Mouse (Mus musculus) gastrocnemius, adult 8-10 months (tissue): Measurements from ENCODE around the gene Olfr1309. TPM values are rescaled to one million over a fixed set of nuclear protein-coding genes. Genes with fewer than 3 reads are reported as not detected.
"Not testable (repeated sequence)": the region's sequence is repeated elsewhere in the genome, so short reads cannot be mapped to it uniquely, and the experiment has no call there.

Experiments used
- DNase-seq, 2 experiments: peaks; one replicate each; pipeline ENCODE4 v3.0.0; 2022; ENCODE audit warnings: low spot score in 2 of 2
- total RNA-seq, 4 experiments: library from RNA; stranded (reverse); gene quantifications; 2 replicates each; pipeline ENCODE4 v1.2.4; 2022

Gene Olfr1309
- total RNA-seq = not detected

GRCm38 (mm10) chr2:111990181-111990580 lies at the start of gene Olfr1309:
TSS of gene Olfr1309 (minus strand) at chr2:111990281.
- DNase-seq = no peak

GRCm38 (mm10) chr2:112026971-112027370 lies 36.9 kb upstream of the Olfr1309 start:
- DNase-seq = not testable (repeated sequence)

DNA sequence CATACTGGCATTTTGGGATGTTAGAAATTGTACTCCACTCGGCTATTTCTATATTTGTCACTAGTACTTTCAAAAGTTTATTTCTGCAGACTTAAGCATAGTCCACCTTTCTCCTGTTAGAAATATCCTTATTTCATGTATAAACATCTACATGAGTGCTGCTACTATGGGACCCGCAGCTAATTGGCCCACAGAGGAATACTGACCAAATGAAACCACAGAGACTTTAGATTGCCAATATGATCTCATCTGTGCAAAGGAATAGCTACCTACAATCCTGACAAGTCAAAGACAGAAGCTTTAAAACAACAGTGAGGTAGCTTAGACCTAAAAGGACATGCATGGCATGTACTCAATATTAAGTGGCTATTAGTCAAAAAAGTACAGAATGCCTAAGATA lies 34.2 kb upstream of the Olfr1309 start, which contains the start of gene Olfr1311:
Gene Olfr1311, minus strand, starts transcription at position 101 of the 400 bp plus-strand sequence.
- no peak for DNase-seq

- DNase-seq = no peak
Measured at GRCm38 (mm10) chr2:112014900-112015299, 24.8 kb upstream of the Olfr1309 start.

DNA sequence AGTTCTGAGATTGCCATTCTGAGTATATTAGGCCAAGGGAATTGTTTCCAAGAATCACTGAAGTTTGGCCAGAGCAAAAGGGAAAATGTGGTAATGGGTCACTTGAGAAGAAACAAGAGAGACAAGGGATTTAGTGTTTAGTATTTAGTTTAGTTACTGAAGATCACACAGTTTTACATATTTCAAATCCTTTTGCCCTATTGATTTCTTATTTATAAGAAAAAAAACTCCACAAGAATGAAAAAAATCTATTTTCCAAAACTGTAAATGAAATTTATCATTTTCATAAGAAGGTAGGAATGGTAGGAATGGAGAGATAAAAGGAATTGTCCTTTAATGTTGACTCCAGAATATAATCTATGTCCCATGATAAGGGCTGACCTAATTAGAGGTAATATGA lies 22.5 kb upstream of the Olfr1309 start, which contains the start of gene Olfr1310:
Gene Olfr1310, minus strand, starts transcription at position 101 of the 400 bp plus-strand sequence.
- no peak for DNase-seq

GRCm38 (mm10) chr2:111964844-111965243 lies 25.2 kb downstream of the Olfr1309 start, which contains the start of gene Olfr1308:
TSS of gene Olfr1308 (minus strand) at chr2:111964944.
- DNase-seq = no peak

- no peak for DNase-seq
Measured at GRCm38 (mm10) chr2:111949340-111949739, 40.7 kb downstream of the Olfr1309 start, which contains the start of gene Olfr1307. TSS of gene Olfr1307 (minus strand) at chr2:111949440.

Other genes starting within 250 kb of the Olfr1309 start
- gene Olfr1301, start 239.3 kb downstream of the Olfr1309 start, total RNA-seq = not detected
- gene Olfr1302, start 212.9 kb downstream of the Olfr1309 start, total RNA-seq = not detected
- gene Olfr1303, start 169.9 kb downstream of the Olfr1309 start, total RNA-seq = not detected
- gene Olfr1305, start 113.1 kb downstream of the Olfr1309 start, total RNA-seq = not detected
- gene Olfr1306, start 74.0 kb downstream of the Olfr1309 start, total RNA-seq = not detected
- gene Olfr1307, start 40.8 kb downstream of the Olfr1309 start, total RNA-seq = under 1 TPM in 1 of 4 experiments, not detected in 3; 0.02 TPM
- not detected for gene Olfr1308, start 25.3 kb downstream of the Olfr1309 start, total RNA-seq
- gene Olfr1310, start 22.4 kb upstream of the Olfr1309 start, total RNA-seq = not detected
- not detected for gene Olfr1311, start 34.1 kb upstream of the Olfr1309 start, total RNA-seq
- not detected for gene Olfr1312, start 60.0 kb upstream of the Olfr1309 start, total RNA-seq
- gene Olfr1313, start 87.6 kb upstream of the Olfr1309 start, total RNA-seq = not detected
- not detected for gene Olfr1314, start 106.5 kb upstream of the Olfr1309 start, total RNA-seq
- gene Olfr1315-ps1, start 125.2 kb upstream of the Olfr1309 start, total RNA-seq = not detected
- gene Olfr1316, start 144.7 kb upstream of the Olfr1309 start, total RNA-seq = not detected
- not detected for gene Olfr1317, start 150.0 kb upstream of the Olfr1309 start, total RNA-seq
- not detected for gene Olfr1318, start 163.9 kb upstream of the Olfr1309 start, total RNA-seq
- gene Lpcat4, start 249.2 kb upstream of the Olfr1309 start, total RNA-seq = 1 to 10 TPM in 2 of 4 experiments, under 1 TPM in 2; 0.61 to 1.3 (median 0.97) TPM